Mouse (Mus musculus) limb, embryonic 14.5 days (tissue): ENCODE measurements at regions not wholly inside any gene's neighbourhood (a gene's known extent, or its start where the extent isn't known, plus 50 kb on each side); places are given as distances from the start of the nearest gene placed in this dataset.

Experiments used
- ATAC-seq: fragments of 200-750 bp; cut with Nextera tagmentation; 2 replicates; pipeline ENCODE4 v1.8.0; 2017; ENCODE audit warnings: low read depth, moderate number of reproducible peaks, moderate TSS enrichment; ENCODE audit not compliant: low FRiP score
- DNase-seq: peaks from one replicate; pipeline ENCODE4 v3.0.0-alpha.2; 2015; ENCODE audit warnings: low spot score
- H3K27ac ChIP-seq: fragments of 300-500 bp; sonication (generic); replicated peaks from 2 replicates; pipeline ENCODE4 v1.5.1; 2014; ENCODE audit warnings: low read depth, mild to moderate bottlenecking, low read length, moderate library complexity, mixed read lengths
- H3K27me3 ChIP-seq: fragments of 300-500 bp; sonication (generic); 2 replicates; pipeline ENCODE4 v1.6.1; 2014; ENCODE audit warnings: low read length, mixed read lengths; ENCODE audit not compliant: control insufficient read depth, insufficient read depth
- H3K36me3 ChIP-seq: fragments of 300-500 bp; sonication (generic); 2 replicates; pipeline ENCODE4 v1.6.1; 2014; ENCODE audit warnings: mild to moderate bottlenecking, low read length, moderate library complexity, mixed read lengths; ENCODE audit not compliant: control insufficient read depth, insufficient read depth
- H3K4me1 ChIP-seq: fragments of 300-500 bp; sonication (generic); 2 replicates; pipeline ENCODE4 v1.6.1; 2014; ENCODE audit warnings: antibody characterized with exemption, low read length, mixed read lengths; ENCODE audit not compliant: control insufficient read depth, insufficient read depth
- H3K4me2 ChIP-seq: fragments of 300-500 bp; sonication (generic); replicated peaks from 2 replicates; pipeline ENCODE4 v1.6.1; 2014; ENCODE audit warnings: low read depth, mild to moderate bottlenecking, low read length, moderate library complexity; ENCODE audit not compliant: severe bottlenecking
- H3K4me3 ChIP-seq: fragments of 300-500 bp; sonication (generic); replicated peaks from 2 replicates; pipeline ENCODE4 v1.5.1; 2014; ENCODE audit warnings: low read length
- H3K9ac ChIP-seq: fragments of 300-500 bp; sonication (generic); 2 replicates; pipeline ENCODE4 v1.6.1; 2014; ENCODE audit warnings: mild to moderate bottlenecking, low read depth, low read length, moderate library complexity; ENCODE audit not compliant: severe bottlenecking
- H3K9me3 ChIP-seq: fragments of 300-500 bp; sonication (generic); 2 replicates; pipeline ENCODE4 v1.6.1; 2016; ENCODE audit warnings: low read length; ENCODE audit not compliant: control insufficient read depth
- POLR2A ChIP-seq: fragments of 200-500 bp; IDR thresholded peaks from 2 replicates; pipeline ENCODE4 v1.8.0; 2012; ENCODE audit warnings: inconsistent platforms, mild to moderate bottlenecking, moderate library complexity, borderline replicate concordance; ENCODE audit not compliant: insufficient read depth, insufficient read length; ENCODE audit errors: extremely low read depth
- WGBS: fragments of 180-500 bp; shearing (Covaris S2); extraction: QIAGEN DNeasy Blood & Tissue Kit; methylation state at CpG from one replicate; pipeline ENCODE4 v1.1.7; 2014; 5-methylcytosine and 5-hydroxymethylcytosine counted together

- H3K4me2 ChIP-seq: no peak overlapping the region
- H3K4me3 ChIP-seq: no peak overlapping the region
- DNase-seq: peak; percentile 53
- no peaks in the 10 kb centered on the region for H3K36me3 ChIP-seq
- ATAC-seq: no peak
- WGBS: 42% methylated on average over 5 of the region's 5 CpGs
- H3K27me3 ChIP-seq: no peaks in the 10 kb centered on the region
- 0 out of 2 replicates have a peak, but pooled peaks cover 3% of the 10 kb centered on the region for H3K4me1 ChIP-seq
- no peak overlapping the region for H3K27ac ChIP-seq
- H3K9ac ChIP-seq: no peak overlapping the region
- no peak for TF ChIP-seq POLR2A
- H3K9me3 ChIP-seq: no peaks in the 10 kb centered on the region
These were observed 463.6 kb downstream of the Epha4 start for GRCm38 (mm10) chr1:77051239-77051638.

- no peak overlapping the region for H3K4me2 ChIP-seq
- H3K4me1 ChIP-seq: 0 out of 2 replicates have a peak, but pooled peaks cover 3% of the 10 kb centered on the region
- ATAC-seq: no peak
- no peaks in the 10 kb centered on the region for H3K9me3 ChIP-seq
- DNase-seq: no peak
- TF ChIP-seq POLR2A: no peak
- WGBS: 63% methylated on average over 4 of the region's 4 CpGs
- H3K27me3 ChIP-seq: no peaks in the 10 kb centered on the region
- H3K36me3 ChIP-seq: no peaks in the 10 kb centered on the region
- H3K4me3 ChIP-seq: no peak overlapping the region
- no peak overlapping the region for H3K27ac ChIP-seq
- no peak overlapping the region for H3K9ac ChIP-seq
These were observed 460.9 kb downstream of the Epha4 start for GRCm38 (mm10) chr1:77053837-77054540.

DNA sequence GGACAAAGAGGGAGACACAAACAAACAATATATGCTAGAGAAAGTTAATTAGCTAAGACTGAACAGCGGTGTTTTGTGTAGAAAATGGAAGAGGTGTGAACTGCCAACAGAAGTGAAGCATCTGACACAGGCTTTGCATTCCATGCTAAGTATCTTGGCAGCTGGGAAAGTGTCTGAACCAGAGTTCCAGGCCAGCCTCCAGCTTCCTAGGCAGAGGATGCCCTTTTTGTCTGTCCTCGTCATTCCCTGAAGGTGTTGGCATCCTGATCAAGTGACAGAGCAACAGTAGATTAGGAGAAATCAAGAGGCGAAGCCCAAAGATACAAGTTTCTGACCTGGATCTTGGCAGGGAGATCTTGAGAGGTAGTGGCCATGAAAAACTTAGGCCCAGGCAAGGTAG is 452.4 kb downstream of the Epha4 start:
- H3K4me3 ChIP-seq: no peak overlapping the region
- no peaks in the 10 kb centered on the region for H3K36me3 ChIP-seq
- no peak overlapping the region for H3K27ac ChIP-seq
- H3K4me2 ChIP-seq: no peak overlapping the region
- TF ChIP-seq POLR2A: no peak
- 83% methylated on average over 3 of the region's 3 CpGs for WGBS
- ATAC-seq (no peak), DNase-seq (no peak)
- H3K9me3 ChIP-seq: no peaks in the 10 kb centered on the region
- no peaks in the 10 kb centered on the region for H3K4me1 ChIP-seq
- H3K9ac ChIP-seq: no peak overlapping the region
- H3K27me3 ChIP-seq: no peaks in the 10 kb centered on the region

- no peaks in the 10 kb centered on the region for H3K27me3 ChIP-seq
- no peak for TF ChIP-seq POLR2A
- H3K9me3 ChIP-seq: no peaks in the 10 kb centered on the region
- WGBS: 89% methylated on average over 1 of the region's 1 CpGs
- no peak overlapping the region for H3K9ac ChIP-seq
- no peak for DNase-seq
- no peak overlapping the region for H3K4me3 ChIP-seq
- no peaks in the 10 kb centered on the region for H3K4me1 ChIP-seq
- no peak for ATAC-seq
- no peak overlapping the region for H3K27ac ChIP-seq
- no peaks in the 10 kb centered on the region for H3K36me3 ChIP-seq
- no peak overlapping the region for H3K4me2 ChIP-seq
These were observed 441.8 kb downstream of the Epha4 start for GRCm38 (mm10) chr1:77073071-77073470.

GRCm38 (mm10) chr1:77074926-77075885 is 439.7 kb downstream of the Epha4 start:
- TF ChIP-seq POLR2A: no peak
- 65% methylated on average over 13 of the region's 13 CpGs for WGBS
- Histone ChIP-seq H3K27ac (no peak overlapping the region), H3K9me3 (no peaks in the 10 kb centered on the region), H3K27me3 (no peaks in the 10 kb centered on the region), H3K4me3 (no peak overlapping the region), H3K4me2 (no peak overlapping the region), H3K36me3 (no peaks in the 10 kb centered on the region), H3K9ac (no peak overlapping the region), H3K4me1 (no peaks in the 10 kb centered on the region)
- DNase-seq (peak; percentile 57), ATAC-seq (peak; percentile 44; the same call in 1 of the 2 replicates)
